Mouse (Mus musculus) hindbrain, embryonic 12.5 days (tissue): ENCODE data around the gene Utp6. TPM values are rescaled to one million over a fixed set of nuclear protein-coding genes. Genes with fewer than 3 reads are reported as not detected.

Source experiments
- ATAC-seq: fragments of 200-750 bp; cut with Nextera tagmentation; 2 replicates; pipeline ENCODE4 v1.8.0; 2017; ENCODE audit warnings: moderate TSS enrichment; ENCODE audit not compliant: low FRiP score
- H3K27ac ChIP-seq: fragments of 300-500 bp; sonication (generic); 2 replicates; pipeline ENCODE4 v1.5.1; 2016; ENCODE audit warnings: mild to moderate bottlenecking
- H3K27me3 ChIP-seq: fragments of 300-500 bp; sonication (generic); 2 replicates; pipeline ENCODE4 v1.6.1; 2016; ENCODE audit warnings: mild to moderate bottlenecking
- H3K36me3 ChIP-seq: fragments of 300-500 bp; sonication (generic); 2 replicates; pipeline ENCODE4 v1.6.1; 2016; ENCODE audit warnings: mild to moderate bottlenecking
- H3K4me1 ChIP-seq: fragments of 300-500 bp; sonication (generic); 2 replicates; pipeline ENCODE4 v1.6.1; 2016
- H3K4me2 ChIP-seq: fragments of 300-500 bp; sonication (generic); replicated peaks from 2 replicates; pipeline ENCODE4 v1.6.1; 2016; ENCODE audit warnings: mild to moderate bottlenecking
- H3K4me3 ChIP-seq: fragments of 300-500 bp; sonication (generic); 2 replicates; pipeline ENCODE4 v1.5.1; 2016; ENCODE audit warnings: mild to moderate bottlenecking
- H3K9ac ChIP-seq: fragments of 300-500 bp; sonication (generic); 2 replicates; pipeline ENCODE4 v1.6.1; 2016; ENCODE audit warnings: mild to moderate bottlenecking, moderate library complexity
- H3K9me3 ChIP-seq: fragments of 300-500 bp; sonication (generic); replicated peaks from 2 replicates; pipeline ENCODE4 v1.6.1; 2016; ENCODE audit warnings: mild to moderate bottlenecking
- WGBS: fragments of 180-500 bp; shearing (Covaris S2); methylation state at CpG from one replicate; pipeline ENCODE4 v1.1.7; 2016; 5-methylcytosine and 5-hydroxymethylcytosine counted together
- polyA plus RNA-seq: library from polyadenylated mRNA; unstranded; fragments of >200 nt; fragmentation: Nextera tagmentation; extraction: Ambion mirVana; gene quantifications from 2 replicates; pipeline ENCODE4 v1.2.1, GENCODE M21; 2016

Gene Utp6
- polyA plus RNA-seq, 1 experiment from 2014 or later, result 50.6 TPM

DNA sequence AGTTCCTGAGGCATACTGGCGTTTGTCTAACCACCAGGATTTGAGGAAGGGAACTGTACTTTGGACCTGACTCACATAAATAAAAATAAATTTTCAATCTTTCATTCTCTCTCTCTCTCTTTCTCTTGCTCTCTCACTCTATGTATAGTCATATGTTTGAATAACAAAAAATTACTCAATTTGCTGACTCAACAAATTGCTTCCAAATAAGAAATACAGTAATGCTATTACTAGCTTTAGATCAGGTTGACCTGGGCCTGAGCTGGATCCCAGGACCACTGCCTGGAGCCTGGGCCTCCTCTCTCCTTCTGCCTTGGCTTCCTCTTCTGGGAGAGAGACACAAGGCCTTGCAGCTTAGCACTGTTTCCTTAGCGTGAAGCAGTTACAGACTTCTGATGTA lies 71.4 kb downstream of the Utp6 start:
- Histone ChIP-seq H3K9me3 (no peaks in the 10 kb centered on the region), H3K9ac (no peak overlapping the region), H3K4me2 (no peak overlapping the region), H3K4me1 (no peaks in the 10 kb centered on the region), H3K4me3 (no peak overlapping the region), H3K27ac (no peak overlapping the region), H3K27me3 (no peaks in the 10 kb centered on the region), H3K36me3 (no peaks in the 10 kb centered on the region)
- WGBS, result 84% methylated on average over 2 of the region's 2 CpGs
- ATAC-seq, result no peak

GRCm38 (mm10) chr11:79886961-79887360 lies 75.2 kb downstream of the Utp6 start:
- H3K4me3 ChIP-seq, result no peak overlapping the region
- no peaks in the 10 kb centered on the region for H3K27me3 ChIP-seq
- H3K4me2 ChIP-seq, result no peak overlapping the region
- H3K9me3 ChIP-seq, result no peaks in the 10 kb centered on the region
- H3K9ac ChIP-seq, result no peak overlapping the region
- H3K4me1 ChIP-seq, result no peaks in the 10 kb centered on the region
- WGBS, result 71% methylated on average over 1 of the region's 1 CpGs
- no peaks in the 10 kb centered on the region for H3K36me3 ChIP-seq
- no peak overlapping the region for H3K27ac ChIP-seq
- ATAC-seq, result no peak

GRCm38 (mm10) chr11:79886395-79886794 lies 75.8 kb downstream of the Utp6 start:
- ATAC-seq, result no peak
- Histone ChIP-seq H3K27ac (no peak overlapping the region), H3K4me2 (no peak overlapping the region), H3K4me3 (no peak overlapping the region), H3K9ac (no peak overlapping the region), H3K9me3 (no peaks in the 10 kb centered on the region), H3K27me3 (no peaks in the 10 kb centered on the region), H3K36me3 (no peaks in the 10 kb centered on the region), H3K4me1 (no peaks in the 10 kb centered on the region)
- WGBS, result 86% methylated on average over 1 of the region's 1 CpGs

- no peaks in the 10 kb centered on the region for H3K36me3 ChIP-seq
- no peaks in the 10 kb centered on the region for H3K27me3 ChIP-seq
- H3K9me3 ChIP-seq, result no peaks in the 10 kb centered on the region
- no peak for ATAC-seq
- no peak overlapping the region for H3K9ac ChIP-seq
- 89% methylated on average over 13 of the region's 13 CpGs for WGBS
- no peak overlapping the region for H3K4me2 ChIP-seq
- H3K4me3 ChIP-seq, result no peak overlapping the region
- H3K27ac ChIP-seq, result no peak overlapping the region
- no peaks in the 10 kb centered on the region for H3K4me1 ChIP-seq
Observed at GRCm38 (mm10) chr11:79885713-79886393, 76.3 kb downstream of the Utp6 start.

DNA sequence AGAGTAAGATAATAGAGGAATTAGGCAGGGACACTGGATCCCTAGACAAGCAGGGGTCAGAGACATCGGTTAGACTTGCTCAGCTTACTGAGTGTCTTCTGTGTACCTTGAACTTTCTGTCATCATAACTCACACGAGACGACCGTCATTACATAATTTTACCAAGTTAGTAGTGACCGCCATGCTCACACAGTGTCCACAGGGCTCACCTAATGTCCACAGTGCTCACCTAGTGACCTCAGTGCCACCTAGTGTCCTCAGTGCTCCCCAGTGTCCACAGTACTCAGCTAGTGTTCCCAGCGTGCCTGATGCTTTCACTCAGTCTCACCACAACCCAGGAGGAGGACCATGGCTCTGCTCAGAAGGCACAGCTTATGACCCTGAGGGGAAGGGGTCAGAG lies 77.4 kb downstream of the Utp6 start:
- no peaks in the 10 kb centered on the region for H3K9me3 ChIP-seq
- H3K4me1 ChIP-seq, result no peaks in the 10 kb centered on the region
- H3K36me3 ChIP-seq, result no peaks in the 10 kb centered on the region
- no peak overlapping the region for H3K27ac ChIP-seq
- ATAC-seq, result no peak
- no peak overlapping the region for H3K9ac ChIP-seq
- H3K4me3 ChIP-seq, result no peak overlapping the region
- no peaks in the 10 kb centered on the region for H3K27me3 ChIP-seq
- WGBS, result 84% methylated on average over 6 of the region's 6 CpGs
- H3K4me2 ChIP-seq, result no peak overlapping the region

Other genes with a start within 250 kb of the Utp6 start
- gene Suz12, start 30.7 kb upstream of the Utp6 start, polyA plus RNA-seq, result 26.3 and 26.4 TPM in 2 replicates
- gene Crlf3, start 118.6 kb upstream of the Utp6 start, polyA plus RNA-seq, result 29.9 and 30.1 TPM in 2 replicates
- gene Atad5, start 127.0 kb upstream of the Utp6 start, polyA plus RNA-seq, result 11.1 and 11.7 TPM in 2 replicates
- 23.6 and 26.4 TPM in 2 replicates for gene Tefm, start 179.8 kb upstream of the Utp6 start, polyA plus RNA-seq
- gene Adap2, start 191.7 kb upstream of the Utp6 start, polyA plus RNA-seq, result 2.0 and 2.6 TPM in 2 replicates
- 5.6 and 6.5 TPM in 2 replicates for gene Rnf135, start 221.5 kb upstream of the Utp6 start, polyA plus RNA-seq
- 70.8 and 74.2 TPM in 2 replicates for gene Rhot1, start 246.6 kb upstream of the Utp6 start, polyA plus RNA-seq